8 mouse cellular contexts compared by ENCODE assay signal in genomic region chr3:40685855-40686515, GRCm38 (mm10). TPM values are rescaled to one million over a fixed set of nuclear protein-coding genes. Genes with fewer than 3 reads are reported as not detected.
A peak's percentile ranks its signal among the peaks of the same experiment; 100 is the strongest.
DNase-seq lines count a peak whose midpoint lies in the region; ATAC-seq and TF ChIP-seq lines count a peak whose summit lies in the region.

No protein-coding gene starts in this region.

- no peak overlapping the region for H3K27ac ChIP-seq in cerebellum, adult 2 months (ENCODE audit: insufficient read depth, low read length)
- peak overlapping the region; percentile 37 for H3K27ac ChIP-seq in limb, embryonic 10.5 days

- no peak for ATAC-seq in cerebellum, adult (ENCODE audit: insufficient number of reproducible peaks, low FRiP score, low TSS enrichment)

- WGBS in cerebellum, adult 2 months, result 87% methylated on average over 3 of the region's 3 CpGs
- WGBS in limb, embryonic 10.5 days, result 21% methylated on average over 3 of the region's 3 CpGs

- no peaks in the 10 kb centered on the region for H3K27me3 ChIP-seq in cerebellum, adult 2 months (ENCODE audit: control insufficient read depth, insufficient read depth, low read length)
- H3K27me3 ChIP-seq in limb, embryonic 10.5 days (ENCODE audit: low read depth, poor library complexity, severe bottlenecking), result no peaks in the 10 kb centered on the region

- TF ChIP-seq POLR2A in cerebellum, adult 2 months (IDR thresholded peaks at IDR 0.05; ENCODE audit: borderline replicate concordance, insufficient read depth, low read length), result no peak

- no peak overlapping the region for H3K4me3 ChIP-seq in cerebellum, adult 2 months (replicated peaks; ENCODE audit: insufficient read depth, low read depth, low read length)
- no peak overlapping the region for H3K4me3 ChIP-seq in limb, embryonic 10.5 days

- peaks cover 6% of the 10 kb centered on the region; the same call in 1 of the 2 replicates for H3K36me3 ChIP-seq in limb, embryonic 10.5 days

- no peak for TF ChIP-seq CTCF in cerebellum, adult 2 months (IDR thresholded peaks at IDR 0.05; ENCODE audit: borderline replicate concordance, insufficient read depth, low read depth, low read length)

- H3K4me1 ChIP-seq in cerebellum, adult 2 months (ENCODE audit: control insufficient read depth, insufficient read depth, low read length), result peaks cover 13% of the 10 kb centered on the region
- H3K4me1 ChIP-seq in limb, embryonic 10.5 days, result peaks cover 17% of the 10 kb centered on the region

- peak; percentile 52 to 54 for DNase-seq in cerebellum, postnatal 10 days
- DNase-seq in cerebellum, adult 2 months, result no peak
- DNase-seq in thymus, postnatal 25 days, result peak; percentile 14
- DNase-seq in thymus, adult 18-20 months, result no peak
- DNase-seq in limb, embryonic 10.5 days (ENCODE audit: low spot score), result no peak
- peak; percentile 84 for DNase-seq in yolk sac, embryonic 10.5 days (ENCODE audit: low spot score)
- no peak for DNase-seq in layer of hippocampus, adult 9-10 months (ENCODE audit: low spot score)

- no peaks in the 10 kb centered on the region for H3K9me3 ChIP-seq in limb, embryonic 10.5 days (replicated peaks)

RNA-seq across cellular contexts. Expression of gene Slc25a31, which starts 22.7 kb away (rescaled TPM):
- 0.15 TPM in 1 of 2 replicates, not detected in the other for polyA plus RNA-seq in cerebellum, adult 2 months (2012; rRNA removed)
- polyA plus RNA-seq in limb, embryonic 10.5 days (2016; fragmentation: Nextera tagmentation; extraction: Ambion mirVana), result 0.26 and 0.34 TPM in 2 replicates

RNA-seq across cellular contexts. Expression of gene Hspa4l, which starts 58.3 kb away (rescaled TPM):
- 70.7 and 71.3 TPM in 2 replicates for polyA plus RNA-seq in cerebellum, adult 2 months (2012; rRNA removed)
- 2.3 TPM in 2 replicates for polyA plus RNA-seq in limb, embryonic 10.5 days (2016; fragmentation: Nextera tagmentation; extraction: Ambion mirVana)

Comparison
In these comparisons a context has a peak if more than half of its experiments do, and no peak if none do; other contexts are left out.
1. DNase-seq: peak in cerebellum, postnatal 10 days (2 of 2), thymus, postnatal 25 days (single experiment) and yolk sac, embryonic 10.5 days (single experiment); none in cerebellum, adult 2 months (0 of 2), thymus, adult 18-20 months (0 of 2), limb, embryonic 10.5 days (single experiment) and layer of hippocampus, adult 9-10 months (single experiment).
2. RNA of gene Hspa4l, which starts 58.3 kb away (polyA plus RNA-seq): 70.7 to 71.3 TPM in cerebellum, adult 2 months; 2.3 TPM in limb, embryonic 10.5 days; every median in the first group is over 10 times any median in the second.